Mouse (Mus musculus) erythroblast, adult 5-6 weeks (primary cell): Measurements from ENCODE around the gene Sept1. TPM values are rescaled to one million over a fixed set of nuclear protein-coding genes. Genes with fewer than 3 reads are reported as not detected.

Experiments
- ATAC-seq: replicated peaks from 2 replicates; pipeline ENCODE4 v1.8.0; 2016; ENCODE audit warnings: moderate number of reproducible peaks, mild to moderate bottlenecking, moderate TSS enrichment, inconsistent platforms; ENCODE audit not compliant: poor library complexity, low FRiP score, severe bottlenecking
- total RNA-seq, 2 experiments: library from RNA; stranded (forward) in 1 of 2; stranded (reverse) in 1 of 2; fragments of 150-400 nt in 1 of 2; fragments of 200-764, 138-1000 nt in 1 of 2; gene quantifications; 2 replicates each; pipeline versions ENCODE4 v1.2.3 to v1.2.4; 2015 to 2017; ENCODE audit warnings: low replicate concordance in 2 of 2

Gene Sept1
- 189 and 204 TPM in 2 replicates for total RNA-seq (2015; ENCODE audit: low replicate concordance)
- 179 and 191 TPM in 2 replicates for total RNA-seq (2017; ENCODE audit: low replicate concordance)

DNA sequence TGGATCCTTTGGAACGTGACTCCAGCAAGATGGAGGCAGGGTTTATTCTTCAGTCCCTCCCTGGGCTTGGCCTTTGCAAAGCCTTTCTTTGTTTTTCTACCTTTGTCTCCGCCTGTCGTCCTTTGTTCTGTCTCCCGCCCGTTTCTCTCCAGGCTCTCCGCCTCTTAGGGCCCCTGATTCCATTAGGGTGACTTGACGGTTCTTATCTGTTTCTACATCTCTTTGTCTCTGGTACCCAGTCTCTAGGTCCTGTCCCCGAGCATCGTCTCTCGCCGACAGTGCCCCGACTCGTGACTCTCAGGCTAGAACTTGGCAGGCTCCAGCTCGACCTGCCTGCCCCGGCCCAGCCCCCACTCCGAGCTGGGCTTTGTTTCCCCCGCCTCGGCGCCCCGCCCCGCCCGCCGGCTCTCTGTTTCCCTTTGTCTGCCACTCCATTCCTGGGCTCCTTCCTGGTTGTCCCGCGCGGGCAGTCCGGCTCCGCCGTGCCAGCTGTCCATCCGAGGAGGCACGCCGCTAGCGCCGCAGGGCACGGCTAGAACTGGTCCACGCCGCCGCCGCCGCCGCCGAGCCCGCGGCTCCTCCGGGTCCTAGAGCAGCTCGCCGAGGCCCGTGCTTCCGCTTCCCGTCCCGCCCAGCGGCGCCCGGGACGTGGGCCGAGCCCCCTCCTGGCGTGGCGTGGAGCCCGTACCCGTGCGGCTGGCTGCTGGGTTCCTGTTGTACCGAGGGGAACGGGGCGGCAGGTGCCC is at the start of gene Sept1, which contains the start of gene Zfp553:
Sept1 (minus strand) TSS at position 509 of the 746 bp plus-strand sequence.
Zfp553 (plus strand) TSS at position 440 of the 746 bp plus-strand sequence.
- ATAC-seq: peak; percentile 62

DNA sequence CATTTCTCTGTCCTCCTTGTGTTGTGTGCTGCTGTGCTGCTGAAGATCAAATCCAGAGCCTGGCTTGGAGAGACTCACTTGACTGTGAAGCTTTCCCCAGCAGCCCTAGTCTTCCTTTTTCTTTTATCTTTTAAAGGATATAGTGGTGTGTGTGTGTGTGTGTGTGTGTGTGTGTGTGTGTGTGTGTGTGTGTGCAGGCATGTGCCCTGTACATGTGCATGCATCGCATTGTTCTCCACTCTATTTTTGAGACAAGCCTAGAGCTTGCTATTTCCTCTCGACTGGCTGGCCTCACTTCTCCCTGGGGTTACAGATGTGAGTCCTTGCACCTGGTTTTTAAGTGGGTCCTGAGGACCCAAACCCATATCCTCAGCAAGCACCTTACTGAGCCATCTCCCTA is 49.3 kb upstream of the Sept1 start:
- no peak for ATAC-seq

- ATAC-seq: no peak
Measured at GRCm38 (mm10) chr7:127281114-127281513, 48.2 kb upstream of the Sept1 start.

- ATAC-seq: no peak
Measured at GRCm38 (mm10) chr7:127280092-127280491, 47.2 kb upstream of the Sept1 start.

- ATAC-seq: no peak
Measured at GRCm38 (mm10) chr7:127278311-127278710, 45.4 kb upstream of the Sept1 start.

DNA sequence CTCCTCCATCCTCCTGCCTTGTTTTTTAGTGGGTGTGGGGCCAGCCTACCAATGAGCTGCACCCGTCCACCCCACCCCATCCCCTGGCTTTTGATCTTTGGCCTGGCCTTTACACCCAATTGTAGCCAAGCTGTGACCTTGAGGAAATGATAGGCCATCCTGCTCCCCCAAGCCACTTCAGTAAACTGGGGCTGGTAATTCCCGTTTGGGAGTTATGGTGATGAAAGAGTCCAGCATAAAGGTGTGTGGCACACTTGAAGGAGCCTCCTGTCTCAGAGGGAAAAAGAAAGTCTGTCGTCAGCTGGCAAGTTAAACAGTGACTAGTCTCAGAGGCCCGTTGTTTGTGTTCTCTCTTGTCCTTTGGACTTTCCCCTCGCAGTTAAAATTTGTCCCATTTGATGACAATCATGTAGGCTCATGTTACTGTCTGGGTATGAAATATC is 43.6 kb upstream of the Sept1 start:
- no peak for ATAC-seq

DNA sequence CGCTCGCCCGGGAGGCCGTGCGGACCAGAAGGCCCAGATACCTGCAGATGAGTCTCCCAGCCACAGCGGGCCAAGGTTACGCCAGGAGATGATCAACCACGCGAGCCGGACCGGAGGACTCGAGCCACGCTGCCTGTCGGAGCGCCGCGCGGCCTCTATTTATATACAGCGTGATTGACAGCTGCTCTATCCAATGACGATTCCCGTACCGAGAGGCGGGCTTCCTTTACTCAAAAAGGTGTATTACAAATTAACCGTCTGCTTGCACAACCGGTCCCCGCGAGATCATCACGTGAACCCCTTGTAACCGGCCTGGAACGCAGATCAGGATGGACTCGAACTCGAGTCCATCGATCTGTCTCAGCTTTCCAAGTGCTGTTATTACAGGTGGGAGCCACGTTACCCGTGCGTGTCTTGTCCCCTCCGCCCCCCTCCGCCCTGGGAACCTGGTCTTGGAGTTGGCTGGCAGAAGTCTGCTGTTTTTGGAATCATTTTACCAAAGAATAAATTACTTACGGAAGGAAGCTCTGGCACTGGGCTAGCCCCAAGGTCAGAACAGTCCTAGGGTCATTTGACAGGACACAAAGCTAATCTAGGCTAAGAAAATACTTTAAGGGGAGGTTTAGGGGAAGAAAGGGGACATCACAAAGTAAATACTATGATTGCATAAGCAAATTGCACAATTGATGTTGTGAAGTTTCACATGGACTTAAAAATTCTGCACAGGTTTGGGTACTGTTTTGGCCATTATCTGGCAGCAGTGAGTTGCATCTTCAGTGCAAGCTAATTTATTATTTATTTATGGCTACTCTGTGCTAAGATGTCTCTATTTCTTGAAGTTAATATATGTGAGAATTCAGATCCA is 41.2 kb upstream of the Sept1 start, which contains the start of gene Sephs2:
Sephs2 (minus strand) TSS at position 131 of the 865 bp plus-strand sequence.
- peak; percentile 90 for ATAC-seq

- peak; percentile 50 for ATAC-seq
Measured at GRCm38 (mm10) chr7:127273118-127273923, 40.4 kb upstream of the Sept1 start.

DNA sequence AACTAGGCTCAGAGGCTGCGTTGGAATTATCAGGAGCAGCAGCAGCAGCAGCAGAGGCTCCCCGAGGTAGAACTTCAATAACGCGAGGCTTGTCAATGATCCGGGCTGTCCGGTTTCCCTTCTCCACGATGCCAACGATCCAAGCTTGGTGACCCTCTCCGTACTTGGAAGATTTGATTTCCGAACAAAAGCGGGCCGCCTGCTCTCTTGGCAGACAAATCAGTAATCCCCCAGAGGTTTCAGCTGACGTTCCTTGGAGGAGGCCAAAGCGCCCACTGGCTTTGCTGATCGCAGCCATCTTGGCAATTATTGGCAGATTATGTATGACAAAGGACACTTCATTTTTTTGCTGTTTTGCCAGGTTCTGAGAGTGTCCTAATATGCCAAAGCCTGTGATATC is 39.6 kb upstream of the Sept1 start:
- ATAC-seq: no peak

DNA sequence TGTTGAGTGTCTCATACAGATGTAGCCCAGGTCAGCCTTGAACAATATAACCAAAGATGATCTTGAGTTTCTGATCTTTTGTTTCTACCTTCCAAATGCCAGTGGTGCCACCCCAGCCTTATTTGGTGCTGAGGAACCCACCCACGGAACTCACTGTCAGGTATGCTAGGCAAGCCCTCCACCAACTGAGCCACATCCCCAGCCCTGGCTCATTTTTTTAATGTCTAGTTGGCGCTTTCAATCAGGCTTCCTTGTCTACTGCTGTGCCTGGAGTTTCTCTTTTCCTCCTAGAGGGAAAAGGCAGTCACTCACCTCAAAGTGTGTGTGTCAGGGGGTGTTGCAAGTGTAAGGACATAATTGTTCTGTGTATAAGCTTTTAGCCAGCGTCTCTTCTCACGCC is 38.2 kb upstream of the Sept1 start:
- ATAC-seq: no peak

DNA sequence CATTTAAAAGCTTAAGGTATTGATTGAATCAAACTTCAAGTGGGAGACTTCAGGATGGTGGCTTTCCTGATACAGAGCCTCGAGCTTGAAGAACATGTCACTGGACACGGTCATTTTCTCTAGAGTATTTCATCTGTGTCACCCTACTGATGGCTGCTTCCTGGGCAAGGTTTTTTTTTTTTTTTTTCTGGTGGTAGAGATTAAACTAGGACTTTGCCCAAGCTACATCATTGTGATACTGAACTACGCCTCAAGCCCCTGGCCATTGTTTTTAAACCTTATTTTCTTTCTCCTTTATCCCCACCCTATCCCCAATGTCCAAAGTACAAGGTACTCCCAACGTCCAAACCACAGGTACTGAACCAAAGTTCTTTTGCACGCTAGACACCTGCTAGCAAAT is 37.7 kb upstream of the Sept1 start:
- ATAC-seq: no peak

GRCm38 (mm10) chr7:127270256-127270655 is 37.3 kb upstream of the Sept1 start:
- ATAC-seq: no peak

GRCm38 (mm10) chr7:127263526-127263925 is 30.6 kb upstream of the Sept1 start:
- no peak for ATAC-seq

GRCm38 (mm10) chr7:127262218-127262961 is 29.5 kb upstream of the Sept1 start:
- no peak for ATAC-seq

GRCm38 (mm10) chr7:127260309-127261111 is 27.6 kb upstream of the Sept1 start, which contains the start of gene Dctpp1:
Gene Dctpp1 (minus strand): TSS chr7:127260709.
- ATAC-seq: peak; percentile 93

DNA sequence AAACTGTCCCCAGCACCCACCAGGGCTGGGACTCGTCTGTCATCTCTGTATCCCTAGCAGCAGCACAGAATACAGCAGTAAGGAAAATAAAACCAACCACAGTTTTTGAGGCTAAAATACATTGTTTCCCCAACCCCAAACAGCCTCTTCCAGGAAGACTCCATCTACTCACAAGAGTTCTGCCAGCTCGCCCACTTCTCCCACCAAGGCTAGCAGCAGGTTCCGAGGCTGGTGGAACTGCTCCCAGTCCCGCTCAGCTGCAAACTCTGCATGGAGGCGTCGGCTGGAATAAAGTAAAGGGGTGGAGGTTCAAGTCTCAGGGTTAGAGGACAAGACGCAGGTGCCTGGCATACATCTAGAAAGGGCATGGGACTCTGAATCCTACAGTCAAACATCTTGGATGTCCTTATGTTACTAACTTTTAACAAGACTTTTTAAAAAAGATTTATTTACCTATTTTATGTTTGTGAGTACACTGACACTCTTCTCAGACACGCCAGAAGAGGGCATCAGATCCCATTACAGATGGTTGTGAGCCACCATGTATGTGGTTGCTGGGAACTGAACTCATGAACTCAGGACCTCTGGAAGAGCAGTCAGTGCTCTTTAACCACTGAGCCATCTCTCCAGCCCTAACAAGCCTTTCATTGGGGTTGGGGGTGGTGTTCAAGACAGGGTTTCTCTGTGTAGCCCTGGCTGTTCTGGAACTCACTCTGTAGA is 26.4 kb upstream of the Sept1 start:
- ATAC-seq: no peak

GRCm38 (mm10) chr7:127256518-127256917 is 23.6 kb upstream of the Sept1 start:
- ATAC-seq: no peak

DNA sequence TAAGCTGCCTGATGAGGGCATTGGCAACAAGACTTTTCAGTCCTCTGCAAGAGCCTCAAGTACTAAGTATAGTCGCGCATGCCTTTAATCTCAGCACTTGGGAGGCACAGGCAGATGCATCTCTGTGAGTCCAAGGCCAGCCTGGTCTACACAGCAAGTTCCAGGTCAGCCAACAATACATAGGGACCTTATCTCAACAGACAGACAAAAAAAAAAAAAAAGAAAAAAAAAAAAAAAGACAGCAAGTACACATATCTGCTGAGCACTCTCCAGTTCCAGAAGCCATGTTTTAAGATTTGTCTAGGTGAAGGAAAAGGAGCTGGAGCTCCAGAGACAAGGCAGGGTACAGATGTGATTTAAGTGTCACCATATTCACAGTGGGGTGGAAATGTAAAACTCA is 23.0 kb upstream of the Sept1 start:
- no peak for ATAC-seq
